Mouse (Mus musculus): ENCODE results near the gene Atxn7l1. TPM values are rescaled to one million over a fixed set of nuclear protein-coding genes. Genes with fewer than 3 reads are reported as not detected.

Gene Atxn7l1
- polyA plus RNA-seq (2014; fragmentation: Illumina TruSeq; extraction: RNeasy Lipid Tissue Mini Kit (QIAGEN cat#74804); ENCODE audit: low read depth, low replicate concordance) = 21.2 TPM

GRCm38 (mm10) chr12:33147497-33148267 is at the start of gene Atxn7l1:
Gene Atxn7l1 (plus strand): TSS chr12:33147693.

DNA sequence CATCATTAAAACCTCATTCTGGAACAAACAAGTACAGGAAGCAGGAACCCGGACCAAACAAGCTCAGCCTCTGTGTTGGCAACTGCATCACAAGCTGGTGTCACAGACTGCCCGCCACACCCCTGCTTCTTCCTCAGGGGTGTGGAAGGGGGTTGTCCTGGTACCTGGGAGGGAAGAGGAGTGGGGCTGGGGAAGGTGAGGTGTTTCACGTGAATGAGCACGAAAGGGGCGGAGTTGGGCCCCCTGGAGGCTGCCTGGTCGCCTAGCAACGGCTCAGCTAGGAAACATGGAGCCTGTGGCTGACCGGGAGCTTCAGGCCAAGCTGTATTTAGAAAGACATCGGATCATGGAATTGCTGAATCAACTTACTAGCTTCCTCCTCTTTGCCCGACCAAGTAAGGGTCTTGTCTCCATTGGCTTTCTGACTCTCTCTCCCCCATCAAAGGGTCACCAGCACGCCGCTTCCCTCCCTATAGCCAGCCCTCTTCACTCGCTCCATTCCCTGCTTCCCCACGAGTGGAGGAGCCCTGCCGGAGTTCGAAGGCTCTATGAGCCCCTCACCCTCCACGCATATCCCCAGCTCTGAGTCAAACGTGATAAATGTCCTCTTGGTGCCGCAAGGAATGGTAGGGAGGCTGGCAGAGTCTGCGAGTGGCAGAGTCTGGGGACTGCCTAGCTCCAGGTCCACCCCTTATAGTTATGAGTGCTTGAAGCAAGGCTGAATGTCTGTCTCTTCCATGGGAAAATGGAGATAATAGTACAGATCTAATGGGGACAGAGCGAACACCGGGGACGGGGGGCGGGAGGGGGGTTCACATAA is 247.5 kb downstream of the Atxn7l1 start, which contains the start of gene Efcab10:
Gene Efcab10 (plus strand): TSS at position 51 of the 820 bp plus-strand sequence.

Other genes starting within 250 kb of the Atxn7l1 start
- 298 TPM for gene Sypl, start 193.8 kb upstream of the Atxn7l1 start, polyA plus RNA-seq (2014; fragmentation: Illumina TruSeq; extraction: RNeasy Lipid Tissue Mini Kit (QIAGEN cat#74804); ENCODE audit: low read depth, low replicate concordance)
- not detected for gene Cdhr3, start 54.8 kb upstream of the Atxn7l1 start, polyA plus RNA-seq (2014; fragmentation: Illumina TruSeq; extraction: RNeasy Lipid Tissue Mini Kit (QIAGEN cat#74804); ENCODE audit: low read depth, low replicate concordance)
- gene Efcab10, start 247.2 kb downstream of the Atxn7l1 start, polyA plus RNA-seq (2014; fragmentation: Illumina TruSeq; extraction: RNeasy Lipid Tissue Mini Kit (QIAGEN cat#74804); ENCODE audit: low read depth, low replicate concordance) = 2.2 TPM